Mouse (Mus musculus) embryonic fibroblast, embryonic 13.5 days (primary cell): ENCODE results near the gene Scaper.
A peak's percentile ranks its signal among the peaks of the same experiment; 100 is the strongest.

ENCODE experiments used
- CTCF ChIP-seq: IDR thresholded peaks from 2 replicates; pipeline ENCODE4 v1.5.1; 2011; ENCODE audit warnings: mild to moderate bottlenecking, control low read depth, low read length, moderate library complexity, borderline replicate concordance; ENCODE audit not compliant: insufficient read depth
- POLR2A ChIP-seq: IDR thresholded peaks from 2 replicates; pipeline ENCODE4 v1.6.1; 2011; ENCODE audit warnings: low read depth, mild to moderate bottlenecking, control low read depth, low read length, moderate library complexity

DNA sequence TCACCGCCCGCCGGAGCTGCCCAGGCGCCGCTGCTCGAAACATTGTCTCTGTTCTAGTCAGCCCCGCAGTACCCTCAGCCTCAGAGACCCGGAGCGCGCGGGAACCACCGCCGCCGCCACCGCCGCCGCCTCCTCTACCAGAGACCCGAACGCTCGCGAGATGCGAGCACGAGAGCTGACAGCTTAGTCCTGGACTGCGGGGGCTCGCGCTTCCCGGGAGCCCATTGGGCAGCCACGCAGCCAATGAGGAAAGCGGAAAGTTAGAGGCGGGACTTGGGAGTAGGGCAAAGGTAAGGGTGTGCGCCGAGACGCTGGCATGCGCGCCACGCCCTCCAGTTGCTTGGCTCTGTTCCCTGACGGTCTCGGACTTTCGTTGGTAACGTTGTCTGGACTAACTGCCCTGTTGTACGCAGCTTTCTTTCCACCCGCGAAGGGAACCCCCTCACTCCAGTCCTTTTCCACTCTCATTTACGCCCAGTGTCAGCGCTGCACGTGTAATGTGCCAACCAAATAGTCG is 425.8 kb downstream of the Scaper start, which contains the start of gene Etfa:
- TF ChIP-seq POLR2A = peak; percentile 66
- TF ChIP-seq CTCF = no peak
